Mouse (Mus musculus): ENCODE measurements around the gene Wdcp.
"Not testable (repeated sequence)": the region's sequence is repeated elsewhere in the genome, so short reads cannot be mapped to it uniquely, and the experiment has no call there.

Wdcp gene

GRCm38 (mm10) chr12:4842890-4843597, at the start of gene Wdcp:
Gene Wdcp, plus strand, starts transcription at chr12:4843303.
- in situ Hi-C loops (cut with MboI), result no loop called here

DNA sequence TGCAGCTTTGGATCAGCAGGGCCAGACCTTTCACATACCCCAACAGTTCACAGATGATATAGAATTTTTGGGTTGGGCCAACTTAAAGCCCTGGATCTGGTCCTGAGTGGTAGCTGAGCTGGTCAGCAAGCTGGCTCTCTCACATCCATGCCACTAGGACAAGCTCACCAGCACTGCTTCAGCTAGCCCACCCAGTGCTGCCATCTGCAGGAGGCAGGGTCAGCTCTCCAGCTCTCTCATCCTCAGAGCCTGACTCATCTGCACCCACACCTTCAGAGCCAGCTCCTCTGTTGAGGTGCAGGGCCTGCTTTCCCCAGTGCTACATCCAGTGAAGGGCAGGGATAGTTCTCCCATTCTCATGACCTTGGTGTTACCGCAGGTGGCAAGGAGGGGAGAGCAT, 49.4 kb upstream of the Wdcp start:
- in situ Hi-C loops (cut with MboI), result no loop called here

DNA sequence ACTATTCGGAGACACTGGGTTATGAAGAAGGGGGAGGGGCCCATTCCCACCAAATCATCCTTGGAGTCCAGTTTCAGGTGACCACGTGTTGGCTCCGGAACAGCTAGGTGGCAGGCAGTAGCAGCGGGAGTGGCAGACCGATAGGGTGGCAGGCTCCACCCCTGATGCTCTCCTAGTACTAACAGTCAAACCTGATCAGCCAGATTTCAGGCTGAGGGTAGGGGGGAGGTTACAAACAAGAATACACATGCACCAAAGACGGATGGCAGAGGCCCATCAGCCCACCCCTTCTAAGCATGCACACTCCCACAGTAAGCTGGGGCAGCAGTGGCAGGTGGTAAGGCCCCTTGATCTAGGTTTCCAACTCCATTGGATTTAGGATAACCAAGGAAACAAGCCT, 45.6 kb upstream of the Wdcp start:
- in situ Hi-C loops (cut with MboI), result not testable (repeated sequence)

GRCm38 (mm10) chr12:4811036-4811435, 32.1 kb upstream of the Wdcp start:
- in situ Hi-C loops (cut with MboI), result no loop called here

- in situ Hi-C loops (cut with MboI), result no loop called here
These were observed 31.4 kb upstream of the Wdcp start for GRCm38 (mm10) chr12:4811705-4812104.

DNA sequence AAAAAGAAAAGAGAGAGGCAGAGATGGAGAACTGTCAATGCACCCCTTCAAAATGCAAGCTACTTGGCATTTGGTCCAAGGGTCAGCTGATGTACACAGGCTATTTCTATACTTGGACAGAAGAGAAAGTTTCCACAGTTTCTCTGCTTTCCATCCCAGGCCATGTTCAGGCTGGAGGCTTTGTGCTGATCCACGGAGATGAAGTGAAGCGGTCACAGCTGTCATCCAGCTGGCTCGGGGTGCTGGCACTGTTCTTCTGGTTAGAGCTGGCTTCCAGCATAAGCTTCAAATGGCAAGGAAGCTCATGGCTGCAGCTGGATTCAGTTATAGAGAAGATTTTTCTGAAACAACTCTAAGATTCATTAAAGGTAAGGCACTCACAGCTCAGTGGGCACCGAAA, 29.5 kb upstream of the Wdcp start:
- in situ Hi-C loops (cut with MboI), result no loop called here

GRCm38 (mm10) chr12:4816680-4817360, 26.3 kb upstream of the Wdcp start:
- in situ Hi-C loops (cut with MboI), result no loop called here

DNA sequence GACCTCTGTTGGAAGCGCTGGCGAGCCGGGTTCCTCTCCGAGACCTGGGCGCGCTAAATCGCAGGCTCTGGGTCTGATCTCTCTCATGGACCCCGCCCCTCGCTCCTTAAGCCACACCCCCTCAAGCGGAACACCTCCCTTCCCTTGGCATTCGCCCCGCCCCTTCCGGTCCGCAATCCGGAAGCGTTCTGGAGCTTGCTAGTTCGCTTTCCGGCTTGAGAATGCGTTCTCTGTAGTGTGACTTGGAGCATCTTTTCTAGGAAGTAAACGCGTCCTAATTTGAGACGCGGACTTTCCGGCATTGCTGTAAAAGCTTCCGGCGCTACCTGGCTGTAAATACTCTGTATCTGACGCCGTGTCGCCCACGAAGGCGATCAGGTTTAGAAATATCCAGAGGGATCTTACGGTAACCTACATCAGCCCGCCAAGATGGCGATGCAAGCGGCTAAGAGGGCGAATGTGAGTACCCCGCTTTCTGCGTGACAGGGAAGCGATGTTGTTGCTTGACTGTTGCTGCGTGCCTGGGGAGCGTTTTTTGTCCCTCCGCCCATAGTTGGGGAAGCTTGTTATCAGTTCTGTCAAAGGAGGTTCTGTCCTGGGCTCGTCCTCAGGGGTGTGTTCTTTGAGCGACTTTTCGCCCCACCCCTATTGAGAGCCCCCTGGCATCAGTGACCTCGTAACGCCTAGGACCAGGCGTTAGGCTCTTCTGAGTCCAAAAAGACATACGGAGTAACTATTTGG, 25.6 kb upstream of the Wdcp start, which contains the start of gene Sf3b6:
Gene Sf3b6 (plus strand): TSS at position 184 of the 741 bp plus-strand sequence.
- in situ Hi-C loops (cut with MboI), result no loop called here

DNA sequence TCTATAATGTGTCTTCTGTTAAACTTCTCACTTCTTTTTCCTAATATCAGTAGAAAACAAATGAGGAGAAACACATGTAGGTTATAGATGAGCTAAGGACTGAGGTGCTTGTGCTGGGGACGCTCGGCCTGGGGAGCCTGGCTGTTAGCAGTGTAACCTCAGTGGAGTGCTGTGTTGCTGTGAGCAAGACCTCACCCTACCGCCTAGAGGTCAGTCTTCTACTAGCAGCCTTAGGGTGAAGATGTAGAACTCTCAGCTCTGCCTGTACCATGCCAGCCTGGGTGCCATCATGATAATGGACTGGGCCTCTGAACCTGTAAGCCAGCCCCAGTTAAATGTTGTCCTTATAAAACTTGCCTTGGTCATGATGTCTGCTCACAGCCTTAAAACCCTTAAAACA, 15.8 kb upstream of the Wdcp start:
- in situ Hi-C loops (cut with MboI), result no loop called here

GRCm38 (mm10) chr12:4836959-4837358, 6.1 kb upstream of the Wdcp start:
- in situ Hi-C loops (cut with MboI), result no loop called here

- in situ Hi-C loops (cut with MboI), result no loop called here
These were observed 3.1 kb upstream of the Wdcp start for GRCm38 (mm10) chr12:4840010-4840409.

DNA sequence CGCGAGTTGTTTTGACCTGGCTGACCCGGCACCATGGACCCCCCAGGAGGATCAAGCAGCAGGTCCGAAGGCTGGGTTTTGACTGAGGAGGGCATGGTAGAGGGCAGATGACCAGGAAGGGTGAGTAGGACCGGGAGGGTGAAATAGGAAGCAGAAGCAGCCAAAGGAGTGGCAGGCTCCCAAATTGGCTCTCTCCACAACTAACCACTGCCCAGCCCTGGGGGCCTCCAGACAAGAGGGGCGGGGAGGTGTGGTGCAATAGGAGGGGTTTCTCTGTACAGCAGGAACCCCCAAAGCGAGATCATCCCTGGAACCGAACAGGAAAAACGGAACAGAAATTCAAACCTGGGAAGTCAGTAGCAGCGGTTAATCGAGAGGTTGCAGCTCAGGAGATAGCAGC, 2.4 kb upstream of the Wdcp start:
- in situ Hi-C loops (cut with MboI), result no loop called here

GRCm38 (mm10) chr12:4841392-4841887, 1.7 kb upstream of the Wdcp start, which contains the start of gene Fkbp1b:
Gene Fkbp1b, minus strand, starts transcription at chr12:4841591.
- in situ Hi-C loops (cut with MboI), result no loop called here

DNA sequence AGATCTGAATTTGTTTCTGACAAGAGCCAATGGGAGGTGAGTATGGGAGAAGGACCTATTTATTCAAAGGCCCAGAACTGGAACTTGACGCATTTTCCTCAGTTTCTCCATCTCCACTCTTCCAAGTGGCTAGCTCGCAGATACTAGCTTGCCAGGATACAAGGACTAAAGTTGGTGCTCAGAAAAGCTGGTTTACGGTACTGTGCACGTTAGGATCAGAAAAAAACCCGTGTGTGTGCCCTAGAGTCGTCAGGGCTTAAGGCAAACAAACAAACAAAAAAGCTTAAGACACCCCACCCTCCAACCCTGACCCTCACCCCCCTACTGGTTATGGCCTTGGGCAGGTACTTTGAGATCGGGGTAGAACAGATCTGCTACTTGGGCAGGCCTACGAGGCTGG, 647 bp upstream of the Wdcp start:
- in situ Hi-C loops (cut with MboI), result no loop called here

GRCm38 (mm10) chr12:4843741-4844140, 638 bp downstream of the Wdcp start:
- in situ Hi-C loops (cut with MboI), result no loop called here

- in situ Hi-C loops (cut with MboI), result no loop called here
These were observed 13.1 kb downstream of the Wdcp start for GRCm38 (mm10) chr12:4856160-4856559.

DNA sequence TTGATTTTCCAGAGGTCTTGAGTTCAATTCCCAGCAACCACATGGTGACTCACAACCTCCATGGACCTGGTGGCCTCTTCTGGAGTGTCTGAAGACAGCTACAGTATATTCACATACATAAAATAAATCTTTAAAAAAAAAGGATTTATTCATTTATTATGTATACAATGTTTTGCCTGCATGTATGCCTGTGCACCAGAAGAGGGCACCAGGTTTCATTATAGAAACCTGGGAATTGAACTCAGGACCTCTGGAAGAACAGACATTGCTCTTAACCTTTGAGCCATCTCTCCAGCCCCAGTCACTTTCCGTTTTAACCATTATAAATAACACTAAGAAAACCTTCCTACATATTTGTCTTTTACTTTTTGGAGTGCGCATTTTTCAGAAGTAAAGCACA, 13.7 kb downstream of the Wdcp start:
- in situ Hi-C loops (cut with MboI), result no loop called here

- in situ Hi-C loops (cut with MboI), result no loop called here
These were observed 16.3 kb downstream of the Wdcp start for GRCm38 (mm10) chr12:4859241-4859914.

DNA sequence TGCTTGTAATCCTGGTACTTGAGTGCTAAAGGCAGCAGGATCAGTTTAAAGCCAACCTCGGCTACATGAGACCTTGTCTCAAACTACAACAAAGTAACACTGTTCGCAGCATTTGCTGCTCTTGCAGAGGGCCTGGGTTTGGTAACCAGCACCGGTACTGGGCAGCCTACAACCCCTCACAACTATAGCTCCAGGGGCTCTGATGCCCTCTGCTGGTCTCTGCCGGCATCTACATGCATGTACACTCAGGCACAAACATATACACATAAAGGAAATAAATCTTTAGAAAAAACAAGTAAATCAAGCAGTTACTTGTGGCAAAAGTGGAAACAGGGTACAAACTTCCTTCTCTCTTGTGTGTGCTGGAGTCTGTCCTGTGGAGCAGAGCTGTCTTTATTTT, 19.6 kb downstream of the Wdcp start:
- in situ Hi-C loops (cut with MboI), result no loop called here

GRCm38 (mm10) chr12:4863654-4864337, 20.7 kb downstream of the Wdcp start:
- in situ Hi-C loops (cut with MboI), result no loop called here

DNA sequence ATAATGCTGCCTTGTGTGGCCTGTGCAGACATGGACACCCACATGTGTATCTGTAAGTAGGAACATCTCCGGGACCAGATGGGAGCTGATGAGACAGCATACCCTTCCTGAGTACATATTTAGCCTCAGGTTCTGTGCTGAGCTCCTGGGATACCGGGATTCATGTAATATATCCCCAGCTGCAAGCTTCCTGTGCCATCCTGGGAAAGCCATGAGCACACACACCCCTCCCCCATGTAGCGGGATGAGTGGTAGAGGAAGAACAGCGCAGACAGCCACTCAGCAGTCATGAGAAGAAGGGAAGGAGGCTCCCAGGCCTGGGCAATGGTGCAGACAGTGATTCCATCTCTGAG, 21.2 kb downstream of the Wdcp start:
- in situ Hi-C loops (cut with MboI), result no loop called here

GRCm38 (mm10) chr12:4868924-4869323, 25.8 kb downstream of the Wdcp start:
- in situ Hi-C loops (cut with MboI), result no loop called here
